Mouse (Mus musculus) kidney, embryonic 15.5 days (tissue): ENCODE data around the gene Cacna1c. TPM values are rescaled to one million over a fixed set of nuclear protein-coding genes. Genes with fewer than 3 reads are reported as not detected.

Experiments used
- ATAC-seq: fragments of 200-750 bp; cut with Nextera tagmentation; replicated peaks from 2 replicates; pipeline ENCODE4 v1.8.0; 2017; ENCODE audit warnings: moderate TSS enrichment; ENCODE audit not compliant: low FRiP score
- H3K27ac ChIP-seq: fragments of 300-500 bp; sonication (generic); 2 replicates; pipeline ENCODE4 v1.5.1; 2015; ENCODE audit warnings: mild to moderate bottlenecking, inconsistent platforms
- H3K27me3 ChIP-seq: fragments of 300-500 bp; sonication (generic); 2 replicates; pipeline ENCODE4 v1.6.1; 2015; ENCODE audit warnings: inconsistent platforms
- H3K36me3 ChIP-seq: fragments of 300-500 bp; sonication (generic); 2 replicates; pipeline ENCODE4 v1.6.1; 2015; ENCODE audit warnings: inconsistent platforms
- H3K4me1 ChIP-seq: fragments of 300-500 bp; sonication (generic); 2 replicates; pipeline ENCODE4 v1.6.1; 2015; ENCODE audit warnings: inconsistent platforms
- H3K4me2 ChIP-seq: fragments of 300-500 bp; sonication (generic); 2 replicates; pipeline ENCODE4 v1.6.1; 2015; ENCODE audit warnings: moderate library complexity, mild to moderate bottlenecking, inconsistent platforms
- H3K4me3 ChIP-seq: fragments of 300-500 bp; sonication (generic); replicated peaks from 2 replicates; pipeline ENCODE4 v1.5.1; 2015; ENCODE audit warnings: mild to moderate bottlenecking, inconsistent platforms
- H3K9ac ChIP-seq: fragments of 300-500 bp; sonication (generic); 2 replicates; pipeline ENCODE4 v1.6.1; 2015; ENCODE audit warnings: mild to moderate bottlenecking, inconsistent platforms
- H3K9me3 ChIP-seq: fragments of 300-500 bp; sonication (generic); replicated peaks from 2 replicates; pipeline ENCODE4 v1.6.1; 2016; ENCODE audit warnings: inconsistent platforms
- WGBS: fragments of 180-500 bp; shearing (Covaris S2); methylation state at CpG from one replicate; pipeline ENCODE4 v1.1.7; 2015; ENCODE audit warnings: mixed read lengths; 5-methylcytosine and 5-hydroxymethylcytosine counted together
- polyA plus RNA-seq: library from polyadenylated mRNA; unstranded; fragments of >200 nt; fragmentation: Nextera tagmentation; extraction: Ambion mirVana; gene quantifications from 2 replicates; pipeline ENCODE4 v1.2.1, GENCODE M21; 2015

Cacna1c gene
- polyA plus RNA-seq, 1 experiment from 2014 or later = 2.7 TPM

DNA sequence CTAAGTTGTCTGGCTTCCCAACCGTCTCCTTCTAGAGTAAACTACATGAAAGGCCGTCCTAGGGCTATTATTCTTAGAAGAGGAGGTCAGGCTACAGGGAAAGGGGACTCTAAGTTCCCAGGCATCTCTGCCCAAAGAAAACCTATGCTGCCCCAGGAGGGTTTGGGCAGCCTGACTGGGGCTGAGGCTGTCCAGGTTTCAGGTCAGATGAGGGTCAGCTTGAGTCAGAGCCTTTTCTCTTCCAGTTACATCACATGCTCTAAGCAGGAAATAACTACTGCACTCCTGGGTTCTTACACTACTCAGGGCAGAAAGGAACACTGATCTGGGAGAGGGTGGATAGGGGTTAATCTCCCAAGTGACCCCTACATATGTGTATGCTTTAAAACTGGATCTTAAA, 556.4 kb downstream of the Cacna1c start:
- no peak overlapping the region for H3K27ac ChIP-seq
- no peaks in the 10 kb centered on the region for H3K4me1 ChIP-seq
- no peaks in the 10 kb centered on the region for H3K27me3 ChIP-seq
- no peak overlapping the region for H3K4me3 ChIP-seq
- ATAC-seq = no peak
- H3K36me3 ChIP-seq = peaks cover 6% of the 10 kb centered on the region; the same call in 1 of the 2 replicates
- H3K9ac ChIP-seq = no peak overlapping the region
- H3K4me2 ChIP-seq = no peak overlapping the region
- 30% methylated on average over 2 of the region's 2 CpGs for WGBS
- H3K9me3 ChIP-seq = 0 out of 2 replicates have a peak, but pooled peaks cover 4% of the 10 kb centered on the region

GRCm38 (mm10) chr6:118638911-118639310, 557.3 kb downstream of the Cacna1c start:
- WGBS = 79% methylated on average over 2 of the region's 2 CpGs
- Histone ChIP-seq H3K27ac (no peak overlapping the region), H3K4me2 (no peak overlapping the region), H3K4me3 (no peak overlapping the region), H3K4me1 (no peaks in the 10 kb centered on the region), H3K9me3 (0 out of 2 replicates have a peak, but pooled peaks cover 4% of the 10 kb centered on the region), H3K36me3 (peaks cover 6% of the 10 kb centered on the region; the same call in 1 of the 2 replicates), H3K27me3 (no peaks in the 10 kb centered on the region), H3K9ac (no peak overlapping the region)
- no peak for ATAC-seq

DNA sequence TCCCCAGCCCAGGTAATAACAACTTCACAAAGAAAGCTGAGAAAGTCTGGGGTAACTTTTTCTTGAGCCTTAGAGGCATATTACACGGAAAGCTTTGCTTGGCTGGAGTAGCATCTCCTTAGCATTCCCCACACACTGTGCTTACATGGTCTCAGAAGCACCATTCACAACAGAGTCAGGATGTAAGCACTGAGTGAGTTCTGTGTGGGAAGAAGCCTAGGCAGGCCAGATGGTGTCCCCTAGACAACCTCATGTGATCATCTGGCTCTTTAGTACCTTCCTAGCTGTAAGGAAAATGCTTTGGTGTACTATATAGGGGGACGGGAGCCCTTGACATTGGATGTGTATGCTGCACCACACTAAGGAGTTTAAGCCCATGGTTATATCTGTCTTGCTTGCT, 563.7 kb downstream of the Cacna1c start:
- Histone ChIP-seq H3K27me3 (no peaks in the 10 kb centered on the region), H3K9ac (no peak overlapping the region), H3K36me3 (peaks cover 6% of the 10 kb centered on the region; the same call in 1 of the 2 replicates), H3K4me1 (no peaks in the 10 kb centered on the region), H3K4me2 (no peak overlapping the region), H3K27ac (no peak overlapping the region), H3K9me3 (0 out of 2 replicates have a peak, but pooled peaks cover 4% of the 10 kb centered on the region), H3K4me3 (no peak overlapping the region)
- ATAC-seq = no peak
- WGBS = 81% methylated on average over 2 of the region's 2 CpGs

- ATAC-seq = no peak
- Histone ChIP-seq H3K4me2 (no peak overlapping the region), H3K4me3 (no peak overlapping the region), H3K27ac (no peak overlapping the region), H3K27me3 (no peaks in the 10 kb centered on the region), H3K4me1 (no peaks in the 10 kb centered on the region), H3K36me3 (no peaks in the 10 kb centered on the region), H3K9me3 (no peaks in the 10 kb centered on the region), H3K9ac (no peak overlapping the region)
- WGBS = 79% methylated on average over 4 of the region's 4 CpGs
Observed at GRCm38 (mm10) chr6:118630006-118630405, 566.2 kb downstream of the Cacna1c start.

GRCm38 (mm10) chr6:118626246-118626645, 570.0 kb downstream of the Cacna1c start:
- no peak overlapping the region for H3K27ac ChIP-seq
- ATAC-seq = no peak
- WGBS = 57% methylated on average over 4 of the region's 4 CpGs
- H3K4me2 ChIP-seq = no peak overlapping the region
- H3K36me3 ChIP-seq = no peaks in the 10 kb centered on the region
- no peaks in the 10 kb centered on the region for H3K27me3 ChIP-seq
- H3K9ac ChIP-seq = no peak overlapping the region
- no peak overlapping the region for H3K4me3 ChIP-seq
- H3K4me1 ChIP-seq = no peaks in the 10 kb centered on the region
- no peaks in the 10 kb centered on the region for H3K9me3 ChIP-seq

- WGBS = 94% methylated on average over 3 of the region's 3 CpGs
- H3K36me3 ChIP-seq = no peaks in the 10 kb centered on the region
- ATAC-seq = no peak
- no peak overlapping the region for H3K4me2 ChIP-seq
- H3K4me1 ChIP-seq = no peaks in the 10 kb centered on the region
- H3K9me3 ChIP-seq = no peaks in the 10 kb centered on the region
- H3K9ac ChIP-seq = no peak overlapping the region
- H3K27me3 ChIP-seq = no peaks in the 10 kb centered on the region
- H3K4me3 ChIP-seq = no peak overlapping the region
- H3K27ac ChIP-seq = no peak overlapping the region
Observed at GRCm38 (mm10) chr6:118623609-118624008, 572.6 kb downstream of the Cacna1c start.

GRCm38 (mm10) chr6:118621866-118622265, 574.4 kb downstream of the Cacna1c start:
- no peak overlapping the region for H3K9ac ChIP-seq
- ATAC-seq = no peak
- no peak overlapping the region for H3K27ac ChIP-seq
- H3K36me3 ChIP-seq = no peaks in the 10 kb centered on the region
- H3K9me3 ChIP-seq = no peaks in the 10 kb centered on the region
- 68% methylated on average over 7 of the region's 7 CpGs for WGBS
- no peak overlapping the region for H3K4me3 ChIP-seq
- H3K4me2 ChIP-seq = no peak overlapping the region
- no peaks in the 10 kb centered on the region for H3K27me3 ChIP-seq
- no peaks in the 10 kb centered on the region for H3K4me1 ChIP-seq

DNA sequence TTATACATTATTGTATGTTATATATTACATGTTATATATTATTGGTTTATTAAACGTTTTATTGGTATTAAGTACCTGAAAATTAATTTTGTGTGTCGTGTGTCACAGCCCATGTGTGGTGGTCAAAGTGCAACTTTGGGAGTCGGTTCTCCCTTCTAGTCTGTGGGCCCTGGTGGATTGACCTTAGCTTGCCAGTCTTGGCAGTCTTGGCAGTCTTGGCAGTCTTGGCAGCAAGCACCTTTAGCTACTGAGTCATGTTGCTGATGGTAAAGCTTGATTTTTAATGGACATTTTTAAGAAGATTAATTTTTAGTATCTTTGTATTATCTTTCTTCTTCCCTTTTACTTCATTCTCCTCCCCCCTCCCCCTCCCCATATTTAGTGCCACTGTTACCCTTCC, 574.8 kb downstream of the Cacna1c start:
- Histone ChIP-seq H3K4me3 (no peak overlapping the region), H3K27me3 (no peaks in the 10 kb centered on the region), H3K9me3 (no peaks in the 10 kb centered on the region), H3K4me1 (no peaks in the 10 kb centered on the region), H3K36me3 (no peaks in the 10 kb centered on the region), H3K4me2 (no peak overlapping the region), H3K9ac (no peak overlapping the region), H3K27ac (no peak overlapping the region)
- 85% methylated on average over 3 of the region's 3 CpGs for WGBS
- no peak for ATAC-seq

DNA sequence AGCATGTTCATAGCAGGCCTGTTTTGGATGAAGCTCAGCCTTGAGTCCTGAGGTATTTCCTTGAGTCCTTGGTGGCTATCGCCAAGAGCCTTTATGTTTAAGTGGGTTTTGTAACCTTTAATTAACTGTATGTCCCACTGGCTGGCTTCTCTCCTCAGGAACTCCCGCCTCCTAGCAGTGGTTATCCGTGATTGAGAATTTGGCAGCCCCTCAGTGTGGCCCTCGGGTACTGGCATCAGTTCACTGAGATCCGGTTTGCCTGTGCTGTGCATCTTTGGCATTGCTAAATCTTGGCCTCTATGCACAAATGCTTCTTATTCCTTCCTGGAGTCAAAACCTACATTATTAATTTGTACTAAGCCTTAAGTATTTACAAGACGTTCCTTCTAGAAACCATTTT, 587.3 kb downstream of the Cacna1c start:
- Histone ChIP-seq H3K4me1 (no peaks in the 10 kb centered on the region), H3K36me3 (no peaks in the 10 kb centered on the region), H3K4me2 (no peak overlapping the region), H3K27ac (no peak overlapping the region), H3K4me3 (no peak overlapping the region), H3K9me3 (no peaks in the 10 kb centered on the region), H3K9ac (no peak overlapping the region), H3K27me3 (no peaks in the 10 kb centered on the region)
- no peak for ATAC-seq
- 87% methylated on average over 6 of the region's 6 CpGs for WGBS

GRCm38 (mm10) chr6:118605974-118606373, 590.2 kb downstream of the Cacna1c start:
- Histone ChIP-seq H3K36me3 (no peaks in the 10 kb centered on the region), H3K9ac (no peak overlapping the region), H3K4me1 (no peaks in the 10 kb centered on the region), H3K9me3 (no peaks in the 10 kb centered on the region), H3K4me2 (no peak overlapping the region), H3K4me3 (no peak overlapping the region), H3K27me3 (no peaks in the 10 kb centered on the region), H3K27ac (no peak overlapping the region)
- whole genome bisulfite sequencing = 65% methylated on average over 7 of the region's 7 CpGs
- ATAC-seq = no peak

GRCm38 (mm10) chr6:118603825-118604224, 592.4 kb downstream of the Cacna1c start:
- no peaks in the 10 kb centered on the region for H3K9me3 ChIP-seq
- H3K4me1 ChIP-seq = no peaks in the 10 kb centered on the region
- H3K4me2 ChIP-seq = no peak overlapping the region
- WGBS = 89% methylated on average over 7 of the region's 7 CpGs
- no peaks in the 10 kb centered on the region for H3K27me3 ChIP-seq
- no peak overlapping the region for H3K9ac ChIP-seq
- no peaks in the 10 kb centered on the region for H3K36me3 ChIP-seq
- ATAC-seq = no peak
- no peak overlapping the region for H3K27ac ChIP-seq
- no peak overlapping the region for H3K4me3 ChIP-seq

GRCm38 (mm10) chr6:118595681-118596055, 600.5 kb downstream of the Cacna1c start:
- Histone ChIP-seq H3K9me3 (no peaks in the 10 kb centered on the region), H3K36me3 (no peaks in the 10 kb centered on the region), H3K4me1 (peaks cover 17% of the 10 kb centered on the region), H3K4me2 (no peak overlapping the region), H3K9ac (no peak overlapping the region), H3K27me3 (peaks cover 33% of the 10 kb centered on the region), H3K27ac (no peak overlapping the region), H3K4me3 (no peak overlapping the region)
- no peak for ATAC-seq
- WGBS = 76% methylated on average over 9 of the region's 9 CpGs
